Mouse (Mus musculus): ENCODE data around the gene Uggt1.

DNA sequence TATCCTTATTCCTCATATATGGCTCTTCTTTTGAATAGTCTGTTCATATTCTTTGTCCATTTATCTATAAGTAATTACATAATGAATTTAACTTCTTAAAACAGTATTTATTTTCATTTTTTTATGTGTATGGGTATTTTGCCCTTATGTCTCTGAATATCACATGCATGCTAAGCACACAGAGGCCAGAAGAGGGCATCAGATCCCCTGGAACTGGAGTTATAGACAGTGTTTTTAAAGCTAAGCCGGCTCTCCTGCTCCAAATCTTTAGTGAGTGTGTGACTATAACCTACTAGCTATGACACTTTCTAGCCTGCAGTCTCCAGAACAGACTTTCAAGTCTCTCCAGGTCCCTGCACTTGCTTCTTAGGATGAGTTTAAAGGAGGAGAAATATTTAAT, 99.5 kb downstream of the Uggt1 start:
- TF ChIP-seq POLR2A (IDR thresholded peaks at IDR 0.05; ENCODE audit: low read depth, low read length) (no peak), CTCF (IDR thresholded peaks at IDR 0.05; ENCODE audit: extremely low read depth, insufficient read depth, insufficient read length, insufficient replicate concordance) (peak; percentile 5; the same call in 1 of the 2 replicates)
